Mouse (Mus musculus) myocyte (in vitro differentiated cells): ENCODE results near the gene Actl11.

Experiments used
- MYOD1 ChIP-seq, 3 experiments: IDR thresholded peaks; one replicate each; pipeline ENCODE4 v1.6.1; 2011; ENCODE audit warnings: control low read depth in 2 of 3, low read depth in 2 of 3, mild to moderate bottlenecking in 2 of 3, moderate library complexity in 1 of 3; ENCODE audit not compliant: insufficient read length in 2 of 3, control insufficient read depth in 1 of 3
- TCF12 ChIP-seq: IDR thresholded peaks from one replicate; pipeline ENCODE4 v1.6.1; 2011; ENCODE audit warnings: mild to moderate bottlenecking, control low read depth; ENCODE audit not compliant: poor library complexity, insufficient read depth, severe bottlenecking

DNA sequence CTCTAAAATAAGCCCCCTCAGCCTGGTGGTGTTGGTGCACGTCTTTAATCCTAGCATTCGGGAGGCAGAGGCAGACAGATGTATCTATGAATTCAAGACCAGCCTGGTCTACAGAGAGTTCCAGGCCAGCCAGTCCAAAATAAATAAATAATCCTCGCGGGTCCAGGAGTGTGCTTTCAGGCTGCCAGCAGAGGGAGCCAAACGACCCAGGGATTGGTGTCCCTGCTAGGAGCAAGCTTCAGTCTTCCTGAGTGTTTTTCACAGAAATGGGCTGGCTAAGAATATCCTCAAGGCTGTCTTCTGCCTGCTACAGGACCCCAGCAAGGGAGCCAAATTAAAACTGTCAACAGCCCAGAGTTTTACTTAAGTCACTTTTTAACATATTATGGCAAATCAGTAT lies 35.4 kb downstream of the Actl11 start:
- TF ChIP-seq MYOD1 (IDR thresholded peaks at IDR 0.05; ENCODE audit: control insufficient read depth in 1 of 3, insufficient read length in 2 of 3, low read depth in 2 of 3) (no peak), TCF12 (no peak)
